Mouse (Mus musculus) midbrain, embryonic 10.5 days (tissue): Measurements from ENCODE around the gene Zc3h15. TPM values are rescaled to one million over a fixed set of nuclear protein-coding genes. Genes with fewer than 3 reads are reported as not detected.
"Not testable (repeated sequence)": the region's sequence is repeated elsewhere in the genome, so short reads cannot be mapped to it uniquely, and the experiment has no call there.

Experiments used
- DNase-seq: peaks from one replicate; pipeline ENCODE4 v3.0.0-alpha.2; 2017; ENCODE audit warnings: low spot score
- H3K27ac ChIP-seq: fragments of 300-500 bp; sonication (generic); replicated peaks from 2 replicates; pipeline ENCODE4 v1.5.1; 2016; ENCODE audit warnings: mild to moderate bottlenecking
- H3K27me3 ChIP-seq: fragments of 300-500 bp; sonication (generic); 2 replicates; pipeline ENCODE4 v1.6.1; 2016; ENCODE audit warnings: low read depth, mild to moderate bottlenecking; ENCODE audit not compliant: poor library complexity, severe bottlenecking
- H3K36me3 ChIP-seq: fragments of 300-500 bp; sonication (generic); 2 replicates; pipeline ENCODE4 v1.6.1; 2016; ENCODE audit warnings: mild to moderate bottlenecking, moderate library complexity
- H3K4me1 ChIP-seq: fragments of 300-500 bp; sonication (generic); 2 replicates; pipeline ENCODE4 v1.6.1; 2016
- H3K4me3 ChIP-seq: fragments of 300-500 bp; sonication (generic); 2 replicates; pipeline ENCODE4 v1.5.1; 2016; ENCODE audit warnings: mild to moderate bottlenecking, moderate library complexity
- H3K9me3 ChIP-seq: fragments of 300-500 bp; sonication (generic); replicated peaks from 2 replicates; pipeline ENCODE4 v1.6.1; 2016; ENCODE audit warnings: mild to moderate bottlenecking
- WGBS: fragments of 180-500 bp; shearing (Covaris S2); methylation state at CpG from one replicate; pipeline ENCODE4 v1.1.7; 2016; 5-methylcytosine and 5-hydroxymethylcytosine counted together
- polyA plus RNA-seq: library from polyadenylated mRNA; unstranded; fragments of >200 nt; fragmentation: Nextera tagmentation; extraction: Ambion mirVana; gene quantifications from 2 replicates; pipeline ENCODE4 v1.2.1, GENCODE M21; 2016

Gene Zc3h15
- polyA plus RNA-seq, 1 experiment from 2014 or later, result 142 TPM

DNA sequence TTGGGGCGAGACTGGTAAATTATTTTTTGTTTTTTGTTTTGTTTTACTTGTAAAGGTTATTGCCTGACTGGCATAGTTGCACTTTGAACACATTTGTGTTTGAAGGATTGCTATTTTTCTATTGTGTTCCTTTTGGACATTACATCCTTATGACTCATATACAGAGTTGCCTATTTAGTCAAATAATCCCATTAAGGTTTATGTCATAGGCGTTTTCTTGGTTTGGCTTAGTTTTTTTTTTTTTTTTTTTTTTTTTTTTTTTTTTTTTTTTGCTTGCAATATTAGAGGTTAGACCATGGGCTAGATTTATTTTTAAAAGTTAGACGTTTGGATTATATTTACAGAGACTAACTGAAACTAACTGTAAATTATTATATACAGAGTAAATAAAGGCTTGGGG is 15.0 kb downstream of the Zc3h15 start:
- H3K4me1 ChIP-seq, result no peaks in the 10 kb centered on the region

DNA sequence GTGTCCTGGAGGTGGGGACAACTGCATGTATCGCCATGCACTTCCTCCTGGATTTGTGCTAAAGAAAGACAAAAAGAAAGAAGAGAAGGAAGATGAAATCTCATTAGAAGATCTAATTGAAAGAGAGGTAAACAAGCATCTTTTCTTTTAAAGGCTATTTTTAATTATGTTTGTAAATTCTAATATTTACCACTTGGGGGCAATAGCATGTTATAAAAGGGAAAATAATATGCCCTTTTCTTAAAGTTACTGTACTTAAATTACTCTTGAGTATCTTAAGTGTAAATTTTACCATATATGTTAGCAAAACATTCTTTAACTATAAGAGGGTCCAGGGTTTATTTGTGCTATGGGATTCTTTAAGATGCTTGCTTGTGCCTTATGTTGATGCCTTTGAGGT is 15.9 kb downstream of the Zc3h15 start:
- Histone ChIP-seq H3K4me3 (no peak overlapping the region), H3K27ac (no peak overlapping the region), H3K4me1 (no peaks in the 10 kb centered on the region), H3K9me3 (no peaks in the 10 kb centered on the region), H3K36me3 (peaks cover 78% of the 10 kb centered on the region), H3K27me3 (no peaks in the 10 kb centered on the region)
- DNase-seq, result no peak
- 94% methylated on average over 1 of the region's 1 CpGs for WGBS

More for the DNA sequence above, 15.0 kb downstream of the Zc3h15 start:
- Histone ChIP-seq H3K9me3 (no peaks in the 10 kb centered on the region), H3K27me3 (no peaks in the 10 kb centered on the region), H3K36me3 (peaks cover 81% of the 10 kb centered on the region), H3K27ac (no peak overlapping the region), H3K4me3 (no peak overlapping the region)
- no peak for DNase-seq
- 87% methylated on average over 3 of the region's 3 CpGs for WGBS

- 93% methylated on average over 6 of the region's 6 CpGs for whole genome bisulfite sequencing
- no peak overlapping the region for H3K4me3 ChIP-seq
- H3K4me1 ChIP-seq, result no peaks in the 10 kb centered on the region
- no peak for DNase-seq
- H3K27me3 ChIP-seq, result no peaks in the 10 kb centered on the region
- H3K36me3 ChIP-seq, result peaks cover 73% of the 10 kb centered on the region
- no peaks in the 10 kb centered on the region for H3K9me3 ChIP-seq
- H3K27ac ChIP-seq, result no peak overlapping the region
Observed at GRCm38 (mm10) chr2:83661351-83661750, 17.1 kb downstream of the Zc3h15 start.

DNA sequence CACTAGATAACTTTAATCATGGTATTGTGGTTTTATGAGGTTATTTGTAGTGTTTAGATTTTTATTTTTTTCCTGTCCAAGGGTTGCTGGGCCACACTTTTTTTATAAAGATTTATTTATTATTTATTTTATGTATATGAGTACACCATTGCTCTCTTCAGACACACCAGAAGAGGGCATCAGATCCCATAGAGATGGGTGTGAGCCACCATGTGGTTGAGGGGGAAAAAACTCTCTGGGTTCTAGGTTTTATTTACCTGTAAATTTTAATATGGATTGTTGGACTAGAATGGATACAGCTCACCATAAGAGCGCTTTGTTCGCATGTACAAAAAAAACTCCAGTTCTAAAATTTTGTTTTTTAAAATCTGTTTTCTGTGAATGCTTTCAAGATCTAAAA is 20.8 kb downstream of the Zc3h15 start:
- H3K4me1 ChIP-seq, H3K9me3 ChIP-seq, H3K27me3 ChIP-seq, DNase-seq, H3K4me3 ChIP-seq, H3K27ac ChIP-seq: not testable (repeated sequence)
- WGBS, result 96% methylated on average over 2 of the region's 2 CpGs
- H3K36me3 ChIP-seq, result peaks cover 75% of the 10 kb centered on the region

DNA sequence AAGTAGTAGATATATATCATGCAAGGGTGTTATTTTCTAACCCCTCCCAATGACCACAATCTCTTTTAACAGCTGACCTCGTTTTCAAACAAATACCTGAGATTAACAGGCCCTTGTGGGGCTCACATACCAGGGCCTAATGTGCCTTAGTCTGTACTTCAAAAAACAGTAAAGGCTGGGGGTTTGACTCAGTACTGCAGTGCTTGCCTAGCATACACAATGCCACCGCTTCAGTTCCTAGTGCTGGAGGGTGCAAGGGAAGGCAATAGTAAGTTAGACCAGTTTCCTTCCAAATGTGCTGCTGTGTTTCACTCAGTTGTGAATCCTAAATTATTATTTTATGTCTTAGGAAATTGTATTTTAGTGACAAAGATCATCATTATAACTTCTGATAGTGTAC is 23.2 kb downstream of the Zc3h15 start:
- Histone ChIP-seq H3K27me3 (no peaks in the 10 kb centered on the region), H3K27ac (no peak overlapping the region), H3K4me3 (no peak overlapping the region), H3K4me1 (no peaks in the 10 kb centered on the region), H3K36me3 (peaks cover 61% of the 10 kb centered on the region), H3K9me3 (no peaks in the 10 kb centered on the region)
- 90% methylated on average over 2 of the region's 2 CpGs for WGBS
- no peak for DNase-seq

- Histone ChIP-seq H3K36me3 (peaks cover 58% of the 10 kb centered on the region), H3K4me3 (no peak overlapping the region), H3K27ac (no peak overlapping the region), H3K9me3 (no peaks in the 10 kb centered on the region), H3K27me3 (no peaks in the 10 kb centered on the region), H3K4me1 (no peaks in the 10 kb centered on the region)
- WGBS, result 93% methylated on average over 1 of the region's 1 CpGs
- no peak for DNase-seq
Observed at GRCm38 (mm10) chr2:83668052-83668451, 23.8 kb downstream of the Zc3h15 start.

- H3K4me3 ChIP-seq, result no peak overlapping the region
- no peaks in the 10 kb centered on the region for H3K9me3 ChIP-seq
- no peaks in the 10 kb centered on the region for H3K27me3 ChIP-seq
- peaks cover 57% of the 10 kb centered on the region for H3K36me3 ChIP-seq
- H3K4me1 ChIP-seq, result no peaks in the 10 kb centered on the region
- no peak for DNase-seq
- 92% methylated on average over 5 of the region's 5 CpGs for WGBS
- no peak overlapping the region for H3K27ac ChIP-seq
Observed at GRCm38 (mm10) chr2:83669988-83670387, 25.8 kb downstream of the Zc3h15 start.

DNA sequence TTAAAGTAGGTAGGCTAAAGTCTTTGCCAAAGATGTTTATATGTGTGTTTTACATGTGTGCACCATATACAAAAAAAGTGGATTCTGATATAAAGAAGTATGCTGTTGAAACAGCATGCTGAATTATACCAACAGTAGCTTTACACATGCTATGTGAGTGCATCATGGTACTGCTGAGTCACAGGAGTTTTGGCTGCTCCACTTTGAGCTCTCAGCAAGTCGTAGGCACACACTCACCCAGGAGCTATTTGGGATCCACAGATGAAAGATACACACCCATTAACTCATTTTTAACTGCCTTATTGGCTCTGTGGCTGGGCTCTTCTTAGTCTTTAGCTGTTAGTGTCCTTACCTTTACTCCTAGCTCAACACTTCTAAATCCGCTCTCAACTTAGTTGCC is 27.6 kb downstream of the Zc3h15 start:
- no peaks in the 10 kb centered on the region for H3K4me1 ChIP-seq
- no peaks in the 10 kb centered on the region for H3K27me3 ChIP-seq
- H3K36me3 ChIP-seq, result peaks cover 50% of the 10 kb centered on the region
- WGBS, result 91% methylated on average over 2 of the region's 2 CpGs
- H3K9me3 ChIP-seq, result no peaks in the 10 kb centered on the region
- H3K27ac ChIP-seq, result no peak overlapping the region
- no peak overlapping the region for H3K4me3 ChIP-seq
- no peak for DNase-seq

- H3K4me1 ChIP-seq, result no peaks in the 10 kb centered on the region
- peaks cover 40% of the 10 kb centered on the region for H3K36me3 ChIP-seq
- no peaks in the 10 kb centered on the region for H3K27me3 ChIP-seq
- H3K4me3 ChIP-seq, result no peak overlapping the region
- no peaks in the 10 kb centered on the region for H3K9me3 ChIP-seq
- H3K27ac ChIP-seq, result no peak overlapping the region
- WGBS, result 83% methylated on average over 7 of the region's 7 CpGs
- no peak for DNase-seq
Observed at GRCm38 (mm10) chr2:83673067-83673466, 28.8 kb downstream of the Zc3h15 start.

- 91% methylated on average over 2 of the region's 2 CpGs for WGBS
- H3K27ac ChIP-seq, result no peak overlapping the region
- H3K4me3 ChIP-seq, result no peak overlapping the region
- H3K9me3 ChIP-seq, result no peaks in the 10 kb centered on the region
- no peaks in the 10 kb centered on the region for H3K27me3 ChIP-seq
- no peaks in the 10 kb centered on the region for H3K4me1 ChIP-seq
- no peak for DNase-seq
- peaks cover 32% of the 10 kb centered on the region for H3K36me3 ChIP-seq
Observed at GRCm38 (mm10) chr2:83673843-83674242, 29.6 kb downstream of the Zc3h15 start.

GRCm38 (mm10) chr2:83674421-83674820 is 30.2 kb downstream of the Zc3h15 start:
- H3K27me3 ChIP-seq, result no peaks in the 10 kb centered on the region
- no peaks in the 10 kb centered on the region for H3K9me3 ChIP-seq
- no peak for DNase-seq
- no peaks in the 10 kb centered on the region for H3K4me1 ChIP-seq
- peaks cover 26% of the 10 kb centered on the region for H3K36me3 ChIP-seq
- no peak overlapping the region for H3K27ac ChIP-seq
- no peak overlapping the region for H3K4me3 ChIP-seq
- WGBS, result 88% methylated on average over 7 of the region's 7 CpGs

GRCm38 (mm10) chr2:83674896-83675295 is 30.7 kb downstream of the Zc3h15 start:
- Histone ChIP-seq H3K27ac (no peak overlapping the region), H3K27me3 (no peaks in the 10 kb centered on the region), H3K4me1 (no peaks in the 10 kb centered on the region), H3K4me3 (no peak overlapping the region), H3K36me3 (peaks cover 26% of the 10 kb centered on the region), H3K9me3 (no peaks in the 10 kb centered on the region)
- WGBS, result 89% methylated on average over 9 of the region's 9 CpGs
- no peak for DNase-seq

DNA sequence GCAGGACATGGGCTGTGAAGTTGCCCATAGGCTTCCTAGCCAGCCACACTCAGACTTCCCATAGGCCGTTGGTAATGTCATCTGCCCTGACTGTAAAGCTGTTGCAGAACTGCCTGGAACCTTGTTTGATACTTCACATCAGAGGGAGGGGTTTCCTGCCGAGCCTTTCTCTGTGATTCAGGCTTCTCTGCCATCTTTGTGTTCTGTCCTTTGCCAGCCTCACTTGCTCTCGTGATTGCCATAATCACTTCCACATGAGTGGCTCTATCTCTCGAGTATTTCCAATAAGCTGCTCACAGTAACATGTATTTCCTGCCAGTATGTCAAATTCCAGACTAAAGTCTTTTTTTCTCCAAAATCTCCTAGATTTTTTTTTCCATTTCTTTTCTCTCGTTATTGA is 31.4 kb downstream of the Zc3h15 start:
- Histone ChIP-seq H3K36me3 (peaks cover 26% of the 10 kb centered on the region), H3K27ac (no peak overlapping the region), H3K27me3 (no peaks in the 10 kb centered on the region), H3K9me3 (no peaks in the 10 kb centered on the region), H3K4me1 (no peaks in the 10 kb centered on the region), H3K4me3 (no peak overlapping the region)
- no peak for DNase-seq
- WGBS, result 71% methylated on average over 5 of the region's 5 CpGs

- Histone ChIP-seq H3K9me3 (no peaks in the 10 kb centered on the region), H3K36me3 (peaks cover 26% of the 10 kb centered on the region), H3K27me3 (no peaks in the 10 kb centered on the region), H3K4me3 (no peak overlapping the region), H3K4me1 (no peaks in the 10 kb centered on the region), H3K27ac (no peak overlapping the region)
- 89% methylated on average over 4 of the region's 4 CpGs for WGBS
- no peak for DNase-seq
Observed at GRCm38 (mm10) chr2:83676226-83676870, 32.1 kb downstream of the Zc3h15 start.
